Mouse (Mus musculus): ENCODE results near the gene Lrfn2.

- no peak for TF ChIP-seq ZNF384 (IDR thresholded peaks at IDR 0.05; ENCODE audit: low read depth, low read length)
- TF ChIP-seq ZKSCAN1 (IDR thresholded peaks at IDR 0.05; ENCODE audit: borderline replicate concordance, low read depth, low read length) = no peak
- no peak for TF ChIP-seq EP300 (IDR thresholded peaks at IDR 0.05; ENCODE audit: low read length)
- TF ChIP-seq MAX (IDR thresholded peaks at IDR 0.05; ENCODE audit: low read length) = no peak
- TF ChIP-seq CTCF (conservative IDR thresholded peaks at IDR 0.05 in 1 of 2, IDR thresholded peaks at IDR 0.05 in 1 of 2; ENCODE audit: low read depth in 2 of 2, low read length in 2 of 2) = no peak
These were observed 151.6 kb downstream of the Lrfn2 start for GRCm38 (mm10) chr17:49083594-49084380.
